Mouse (Mus musculus) heart, postnatal 14 days (tissue): ENCODE measurements around the gene Cidec. TPM values are rescaled to one million over a fixed set of nuclear protein-coding genes. Genes with fewer than 3 reads are reported as not detected.
A peak's percentile ranks its signal among the peaks of the same experiment; 100 is the strongest.

Experiments
- DNase-seq, 2 experiments: peaks; one replicate each; pipeline ENCODE4 v3.0.0; 2021 to 2022
- intact Hi-C: fragments of 180-260 bp; cut with DNase I; formaldehyde crosslinking; loops from one replicate; pipeline ENCODE4 v1.15.1; 2025
- microRNA-seq, 2 experiments: library from miRNA; unstranded; fragments of <30 nt; microRNA quantifications; one replicate each; pipeline ENCODE4 v1.2.0; 2021 to 2022
- total RNA-seq, 2 experiments: library from RNA; stranded (reverse); gene quantifications; 2 replicates each; pipeline ENCODE4 v1.2.3; 2021

The Cidec gene
- total RNA-seq, 2 experiments from 2014 or later: 4.4 to 17.1 TPM

DNA sequence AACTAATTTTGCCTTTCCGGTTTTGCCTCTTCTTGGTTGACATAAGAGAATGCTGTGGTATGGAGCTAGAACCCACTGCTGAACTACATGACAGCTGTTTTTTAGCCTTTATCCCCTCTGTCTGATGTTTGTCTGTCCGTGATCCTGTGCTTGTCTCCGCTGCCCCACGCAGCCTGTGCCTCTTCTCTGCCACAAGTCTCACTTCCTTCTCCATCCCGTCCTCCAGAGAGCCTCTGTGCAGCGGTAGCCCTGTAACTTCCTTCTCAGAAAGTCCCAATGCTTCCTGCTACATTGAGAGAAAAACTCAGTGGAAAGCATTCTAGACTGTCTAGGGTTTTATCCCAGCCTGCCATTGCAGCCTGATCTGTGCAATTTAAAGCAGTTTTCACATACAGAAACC lies 56.3 kb downstream of the Cidec start:
- DNase-seq: no peak
- intact Hi-C loops: loop anchor here (5.0 to 10.0 kb wide), 2 partner anchors 37 to 54 kb away; partner anchors contain the start of genes Camk1 and Ogg1

DNA sequence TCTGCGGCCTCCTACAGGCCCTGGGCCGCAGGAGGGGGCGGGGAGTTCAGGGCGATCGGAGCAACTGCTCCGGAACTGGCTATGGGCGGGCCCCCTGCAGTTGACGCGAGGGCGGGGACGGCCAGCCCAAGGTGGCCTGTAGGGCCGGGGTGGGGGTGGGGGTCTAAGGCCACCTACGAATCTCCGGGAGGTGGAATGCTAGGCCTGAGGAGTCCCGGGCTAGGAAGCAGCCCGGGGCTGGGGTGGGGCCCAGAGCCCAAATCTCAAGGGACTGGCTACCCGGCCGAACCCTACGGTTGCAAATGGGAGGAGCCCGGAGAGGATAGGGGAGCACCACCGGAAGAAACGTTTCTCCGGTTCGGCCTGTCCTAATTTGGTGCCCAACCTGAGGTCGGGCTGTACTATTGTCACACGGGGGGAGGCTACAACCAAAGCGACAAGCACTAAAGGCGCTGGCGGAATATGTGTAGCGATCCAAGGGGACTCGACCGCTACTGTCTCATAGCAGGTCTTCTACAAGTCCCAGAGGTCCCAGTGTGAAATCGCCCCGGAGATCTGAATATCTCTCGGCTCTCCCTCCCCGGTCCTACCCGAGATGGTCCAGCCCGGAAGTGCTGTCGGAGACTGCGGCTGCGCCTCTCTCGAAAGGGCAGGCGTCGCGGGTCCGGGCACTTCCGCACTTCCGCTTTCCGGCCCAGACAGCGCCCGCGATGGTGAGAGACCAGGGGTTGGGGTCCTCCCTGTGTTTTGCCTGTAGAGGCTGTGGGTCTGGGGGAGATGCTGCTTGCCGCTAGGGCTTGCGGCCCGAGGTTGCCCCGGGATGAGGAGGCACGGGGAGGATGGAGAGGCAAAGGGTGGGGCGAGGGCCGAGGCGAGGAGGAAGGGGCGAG lies 57.8 kb downstream of the Cidec start, which contains the start of the genes Tada3 and Arpc4:
TSS of gene Tada3 (minus strand) at position 388 of the 890 bp plus-strand sequence.
TSS of gene Arpc4 (plus strand) at position 620 of the 890 bp plus-strand sequence.
- intact Hi-C loops: loop anchor here (5.0 to 10.0 kb wide), 2 partner anchors 35 to 53 kb away; partner anchors contain the start of genes Camk1 and Ogg1
- peak; percentile 92 to 93 for DNase-seq

DNA sequence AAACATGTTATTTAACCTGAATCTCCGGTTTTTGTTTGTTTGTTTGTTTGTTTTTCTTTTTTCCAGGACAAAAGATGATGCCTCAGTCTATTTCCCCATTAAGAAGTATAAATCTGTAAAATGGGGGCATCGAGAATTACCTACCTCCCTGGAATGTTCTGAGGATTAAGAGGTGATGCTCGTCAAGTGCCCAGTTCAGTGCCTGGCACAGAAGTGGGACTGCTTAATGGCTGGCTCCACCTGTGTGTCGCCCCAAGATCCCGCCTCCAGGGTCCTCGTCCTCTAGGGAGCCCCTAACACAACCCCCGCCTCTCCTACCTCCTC lies 58.4 kb downstream of the Cidec start:
- DNase-seq: no peak
- intact Hi-C loops: loop anchor here (5.0 to 10.0 kb wide), 2 partner anchors 35 to 52 kb away; partner anchors contain the start of genes Camk1 and Ogg1

Small RNA genes within 50 kb of the gene (microRNA-seq; reads per million reads assigned to microRNA genes)
- 0 reads per million in 2 experiments for gene Gm24387

Other genes starting within 250 kb of the Cidec start
- gene Lhfpl4, start 240.4 kb downstream of the Cidec start, total RNA-seq: under 1 TPM; 0.31 to 0.32 TPM
- gene Mtmr14, start 197.9 kb downstream of the Cidec start, total RNA-seq: 10 to 100 TPM; 15.0 to 15.3 TPM
- gene Cpne9, start 153.5 kb downstream of the Cidec start, total RNA-seq: under 1 TPM; 0.05 to 0.29 TPM
- gene Brpf1, start 128.6 kb downstream of the Cidec start, total RNA-seq: 10 to 100 TPM; 18.0 to 18.1 TPM
- 1 to 10 TPM; 6.5 to 7.4 TPM for gene Ogg1, start 108.8 kb downstream of the Cidec start, total RNA-seq
- 10 to 100 TPM; 66.9 to 71.2 TPM for gene Camk1, start 91.8 kb downstream of the Cidec start, total RNA-seq
- gene Tada3, start 57.9 kb downstream of the Cidec start, total RNA-seq: 10 to 100 TPM; 19.7 to 22.2 TPM
- gene Arpc4, start 57.6 kb downstream of the Cidec start, total RNA-seq: 10 to 100 TPM; 78.0 to 99.5 TPM
- 1 to 10 TPM; 1.8 to 2.1 TPM for gene Ttll3, start 46.5 kb downstream of the Cidec start, total RNA-seq
- gene Rpusd3, start 16.4 kb downstream of the Cidec start, total RNA-seq: 10 to 100 TPM in 1 of 2 experiments, 1 to 10 TPM in 1; 10.0 to 12.2 TPM
- gene Jagn1, start 6.8 kb upstream of the Cidec start, total RNA-seq: 10 to 100 TPM; 24.0 to 24.5 TPM
- gene Il17re, start 22.7 kb upstream of the Cidec start, total RNA-seq: 1 to 10 TPM; 1.2 to 1.5 TPM
- gene Il17rc, start 35.7 kb upstream of the Cidec start, total RNA-seq: 1 to 10 TPM; 8.7 to 8.9 TPM
- gene Creld1, start 47.5 kb upstream of the Cidec start, total RNA-seq: 10 to 100 TPM; 42.1 to 45.2 TPM
- gene Prrt3, start 66.2 kb upstream of the Cidec start, total RNA-seq: not detected
- 10 to 100 TPM; 56.0 to 61.9 TPM for gene Emc3, start 95.9 kb upstream of the Cidec start, total RNA-seq
- gene Fancd2, start 95.9 kb upstream of the Cidec start, total RNA-seq: 1 to 10 TPM; 1.2 TPM
- gene Fancd2os, start 165.0 kb upstream of the Cidec start, total RNA-seq: not detected
- 10 to 100 TPM; 76.1 to 80.0 TPM for gene Brk1, start 169.0 kb upstream of the Cidec start, total RNA-seq
- 10 to 100 TPM; 10.0 to 12.0 TPM for gene Vhl, start 188.2 kb upstream of the Cidec start, total RNA-seq
- gene Irak2, start 202.7 kb upstream of the Cidec start, total RNA-seq: 10 to 100 TPM; 12.3 to 14.1 TPM